Mouse (Mus musculus): Measurements from ENCODE around the gene Txndc11.

DNA sequence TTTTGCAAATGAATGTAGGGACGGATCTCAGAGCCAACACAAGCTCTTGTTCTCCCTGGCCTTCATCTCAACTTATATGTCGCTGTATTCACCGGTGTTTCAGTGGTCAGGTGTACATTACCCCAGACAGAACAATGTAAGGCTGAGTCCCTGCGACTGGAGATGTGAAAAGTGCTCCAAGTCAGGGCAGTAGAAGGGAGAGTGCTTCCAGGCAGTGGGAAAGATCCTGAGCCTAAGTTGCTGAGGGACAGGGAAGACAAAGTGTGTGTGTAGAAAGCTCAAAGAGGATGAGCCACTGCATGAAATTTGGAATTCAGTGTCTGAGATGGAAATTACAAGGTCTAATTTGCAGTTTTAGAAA is 42.4 kb upstream of the Txndc11 start:
- TF ChIP-seq CTCF (IDR thresholded peaks at IDR 0.05; ENCODE audit: extremely low read depth, insufficient read depth, insufficient read length, insufficient replicate concordance) (no peak), POLR2A (IDR thresholded peaks at IDR 0.05; ENCODE audit: low read depth, low read length) (no peak)
